Mouse (Mus musculus) cerebellum, adult 11-12 months (tissue): ENCODE data around the gene Urod.

Experiments
- DNase-seq: peaks from one replicate; pipeline ENCODE4 v3.0.0; 2022

The Urod gene

DNA sequence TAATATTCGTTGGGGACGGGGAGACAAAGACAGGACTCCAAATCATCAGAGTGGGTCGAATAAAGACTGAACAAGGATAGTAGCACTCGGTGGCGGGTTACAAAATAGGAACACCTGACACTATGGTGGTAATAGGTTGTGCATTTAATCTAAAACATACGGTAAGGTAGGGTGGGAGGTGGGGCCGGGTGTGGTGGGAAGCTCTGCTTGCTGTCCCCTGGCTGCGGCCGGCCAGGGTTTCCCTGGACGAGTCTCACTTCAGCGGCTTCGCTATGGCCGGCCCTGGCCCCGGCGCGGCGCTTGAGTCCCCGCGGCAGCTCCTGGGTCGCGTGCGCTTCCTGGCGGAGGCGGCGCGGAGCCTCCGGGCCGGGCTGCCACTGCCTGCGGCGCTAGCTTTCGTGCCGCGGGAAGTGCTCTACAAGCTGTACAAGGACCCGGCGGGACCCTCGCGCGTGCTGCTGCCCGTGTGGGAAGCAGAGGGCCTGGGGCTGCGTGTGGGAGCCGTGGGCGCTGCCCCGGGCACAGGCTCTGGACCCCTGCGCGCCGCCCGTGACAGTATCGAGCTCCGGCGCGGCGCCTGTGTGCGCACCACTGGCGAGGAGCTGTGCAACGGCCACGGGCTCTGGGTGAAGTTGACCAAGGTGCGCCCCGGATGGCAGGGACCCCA lies 1.1 kb upstream of the Urod start, which contains the start of gene Hectd3:
TSS of gene Hectd3 (plus strand) at position 187 of the 667 bp plus-strand sequence.
- DNase-seq: peak; percentile 48

DNA sequence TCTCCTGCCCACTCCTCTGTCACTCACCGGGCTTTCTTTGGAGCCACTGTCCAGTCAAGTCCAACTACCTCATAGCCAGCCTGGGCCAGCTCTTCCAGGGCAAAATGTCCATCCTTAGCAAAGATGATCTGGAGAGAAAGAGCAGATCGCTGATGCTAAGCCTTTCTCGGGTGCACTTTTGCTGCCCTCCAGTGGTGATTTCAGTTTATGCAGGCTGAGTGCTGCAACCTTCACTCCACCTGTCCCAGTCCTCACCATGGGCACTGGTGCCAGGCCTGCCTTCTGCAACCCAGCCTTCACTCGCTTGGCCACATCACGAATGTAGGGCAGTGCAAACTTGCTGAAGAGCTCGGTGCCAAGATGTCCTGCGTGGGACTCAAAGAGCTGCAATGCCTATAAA lies 2.8 kb downstream of the Urod start:
- DNase-seq: peak; percentile 87

DNA sequence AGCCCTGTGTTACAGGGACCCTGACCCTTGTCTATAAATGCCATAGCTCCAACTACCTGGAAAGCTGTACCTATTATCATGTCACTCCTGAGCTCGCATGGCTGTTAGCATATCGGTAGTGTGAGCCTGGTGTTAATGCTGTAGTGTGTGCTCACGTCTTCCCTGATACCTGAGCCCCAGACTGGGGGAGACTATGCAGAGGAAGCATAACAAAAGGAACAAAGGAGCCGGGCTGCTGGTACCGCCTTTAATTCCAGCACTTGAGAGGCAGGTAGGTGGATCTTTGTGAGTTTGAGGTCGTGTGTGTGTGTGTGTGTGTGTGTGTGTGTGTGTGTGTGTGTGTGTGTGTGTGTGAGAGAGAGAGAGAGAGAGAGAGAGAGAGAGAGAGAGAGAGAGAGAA lies 4.5 kb downstream of the Urod start:
- no peak for DNase-seq

DNA sequence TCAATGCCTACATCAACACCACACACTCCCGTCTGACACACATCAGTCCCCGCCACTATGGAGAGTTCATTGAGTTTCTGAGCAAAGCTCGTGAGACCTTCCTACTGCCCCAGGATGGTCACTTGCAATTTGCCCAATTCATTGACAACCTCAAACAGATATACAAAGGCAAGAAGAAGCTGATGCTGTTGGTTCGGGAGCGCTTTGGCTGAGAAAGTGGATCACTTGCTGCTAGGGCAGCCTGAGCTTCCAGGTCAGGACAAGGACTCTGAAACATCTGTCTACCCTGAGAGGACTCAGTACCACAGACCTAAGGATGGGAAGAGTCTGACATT lies 7.1 kb downstream of the Urod start:
- DNase-seq: no peak

DNA sequence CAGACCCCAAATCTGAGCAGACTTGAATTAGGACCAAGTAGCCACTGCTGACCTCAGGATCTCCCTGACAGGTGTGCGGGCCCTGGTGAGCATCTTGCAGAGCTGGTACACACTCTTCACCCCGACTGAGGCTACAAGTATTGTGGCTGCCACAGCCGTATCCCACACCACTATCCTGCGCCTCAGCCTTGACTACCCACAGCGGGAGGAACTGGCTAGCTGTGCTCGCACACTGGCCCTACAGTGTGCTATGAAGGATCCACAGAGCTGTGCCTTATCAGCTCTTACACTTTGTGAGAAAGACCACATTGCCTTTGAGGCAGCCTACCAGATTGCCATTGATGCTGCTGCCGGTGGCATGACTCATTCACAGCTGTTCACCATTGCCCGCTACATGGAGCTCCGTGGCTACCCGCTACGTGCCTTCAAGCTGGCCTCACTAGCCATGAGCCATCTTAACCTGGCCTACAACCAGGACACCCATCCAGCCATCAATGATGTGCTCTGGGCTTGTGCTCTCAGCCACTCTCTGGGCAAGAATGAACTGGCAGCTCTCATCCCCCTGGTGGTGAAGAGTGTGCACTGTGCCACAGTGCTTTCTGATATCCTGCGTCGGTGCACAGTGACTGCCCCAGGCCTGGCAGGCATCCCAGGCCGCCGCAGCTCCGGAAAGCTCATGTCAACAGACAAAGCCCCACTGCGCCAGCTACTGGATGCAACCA lies 7.7 kb downstream of the Urod start:
- peak; percentile 85 for DNase-seq

DNA sequence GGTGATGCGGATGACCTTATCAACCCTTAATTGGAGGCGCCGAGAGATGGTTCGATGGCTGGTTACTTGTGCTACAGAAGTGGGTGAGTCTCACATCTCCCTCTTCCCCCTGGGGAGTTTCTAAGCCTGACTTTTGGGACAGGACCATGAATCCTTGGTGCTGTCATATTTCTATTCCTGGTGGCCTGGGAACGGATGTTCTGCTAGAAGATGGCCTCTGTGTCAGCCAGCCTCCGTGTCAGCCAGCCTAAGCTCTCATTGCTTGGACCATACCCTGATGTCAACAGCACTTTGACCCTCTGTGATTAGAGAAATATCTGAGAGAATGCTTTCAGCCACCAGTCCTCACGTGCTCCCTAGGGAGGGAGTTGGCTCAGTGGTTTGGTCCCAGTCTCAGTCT lies 8.5 kb downstream of the Urod start:
- no peak for DNase-seq

DNA sequence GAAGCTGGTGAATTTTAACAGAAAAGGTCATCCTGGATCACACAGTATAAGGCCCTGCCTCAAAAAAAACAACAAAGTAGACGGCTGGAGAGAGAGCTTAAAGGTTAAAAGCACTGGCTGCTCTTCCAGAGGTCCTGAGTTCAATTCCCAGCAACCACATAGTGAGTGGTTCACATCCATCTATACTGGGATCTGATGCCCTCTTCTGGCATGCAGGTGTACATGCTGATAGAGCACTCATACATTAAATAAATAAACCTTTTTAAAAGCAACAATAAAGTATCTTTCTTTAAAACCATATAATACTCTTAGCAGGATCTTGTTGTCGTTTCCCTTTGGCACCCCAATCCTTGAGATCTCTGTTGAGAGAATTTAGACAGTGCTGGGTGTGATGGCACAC lies 17.7 kb downstream of the Urod start:
- DNase-seq: no peak

DNA sequence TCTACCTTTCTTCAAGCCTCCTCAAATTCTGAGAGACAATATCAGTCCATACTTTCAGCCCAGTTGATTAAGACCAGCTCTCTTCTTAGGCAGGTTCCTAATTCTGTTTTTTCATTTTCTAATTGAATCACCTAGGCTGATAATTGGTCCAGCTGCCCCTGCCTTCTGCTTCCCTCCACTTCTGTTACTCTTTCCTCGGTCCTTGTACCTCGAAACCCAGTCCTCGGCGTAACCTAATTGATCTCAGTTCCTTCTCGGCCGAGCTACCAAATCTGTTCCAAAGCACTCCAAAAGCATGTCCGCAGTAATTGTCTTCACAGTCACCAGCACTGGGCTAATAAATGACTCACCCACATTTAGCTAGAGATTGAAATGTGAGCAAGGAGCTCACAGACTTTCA lies 39.3 kb downstream of the Urod start:
- DNase-seq: no peak

DNA sequence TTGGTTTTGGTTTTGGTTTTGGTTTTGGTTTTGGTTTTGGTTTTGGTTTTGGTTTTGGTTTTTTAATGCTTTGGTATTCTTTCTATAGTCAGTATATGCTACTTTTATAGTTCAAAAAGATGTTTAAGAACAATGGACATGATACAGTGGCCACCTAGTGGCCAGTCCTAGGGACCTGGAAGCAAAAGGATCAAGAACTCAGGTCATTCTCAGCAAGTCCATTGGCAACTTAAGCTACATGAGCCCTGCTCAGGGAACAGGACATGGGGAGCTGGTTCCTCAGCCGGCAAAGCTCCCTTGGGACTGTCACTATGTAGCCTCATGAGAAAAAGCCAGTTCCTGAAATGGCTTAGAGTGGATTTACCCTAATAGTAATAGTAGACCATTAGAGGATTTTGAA lies 42.6 kb downstream of the Urod start:
- DNase-seq: no peak

DNA sequence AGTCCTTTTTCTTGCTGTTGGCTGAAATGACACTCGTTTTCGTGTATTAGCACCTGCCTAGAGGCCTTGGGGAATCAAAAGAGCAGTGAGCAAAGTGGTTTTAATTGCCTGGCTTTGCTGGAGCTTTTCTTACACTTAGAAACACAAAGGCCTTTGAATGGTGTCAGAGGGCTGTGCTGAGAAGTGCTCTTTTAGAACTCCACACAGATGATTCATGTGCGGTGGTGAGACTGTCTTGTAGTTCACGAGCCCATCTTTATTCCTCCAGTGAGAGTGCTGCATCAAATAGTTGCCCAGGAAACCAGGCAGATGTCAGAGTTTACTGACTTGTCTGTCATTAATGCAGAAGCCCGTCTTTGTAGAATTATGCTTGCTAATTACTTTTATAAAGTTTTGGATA lies 50.2 kb downstream of the Urod start:
- no peak for DNase-seq

DNA sequence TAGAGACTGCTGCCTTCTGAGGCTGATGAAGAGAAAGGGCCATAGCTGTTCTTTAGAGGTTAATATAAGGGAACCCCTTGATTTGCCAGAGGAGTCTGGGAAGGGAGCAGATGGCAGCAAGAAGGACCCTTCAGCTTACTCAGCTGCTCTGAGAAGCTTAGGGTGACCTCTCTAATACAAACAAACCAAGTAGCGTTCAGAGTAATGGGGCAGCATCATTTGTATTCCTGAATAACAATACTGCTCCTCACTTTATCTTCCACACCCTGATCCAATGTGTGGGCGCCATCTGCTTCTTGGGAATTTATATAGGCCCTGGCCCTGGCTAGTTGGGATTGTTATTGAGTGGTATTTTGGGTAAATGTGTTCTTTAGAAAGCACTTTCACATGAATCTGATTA lies 51.5 kb downstream of the Urod start:
- DNase-seq: no peak
